Mouse (Mus musculus) embryonic facial prominence, embryonic 11.5 days (tissue): ENCODE measurements at regions not wholly inside any gene's neighbourhood (a gene's known extent, or its start where the extent isn't known, plus 50 kb on each side); places are given as distances from the start of the nearest gene placed in this dataset.
"Not testable (repeated sequence)": the region's sequence is repeated elsewhere in the genome, so short reads cannot be mapped to it uniquely, and the experiment has no call there.

ENCODE experiments used
- ATAC-seq: fragments of 200-750 bp; cut with Nextera tagmentation; replicated peaks from 2 replicates; pipeline ENCODE4 v1.8.0; 2017; ENCODE audit warnings: low read depth; ENCODE audit not compliant: insufficient number of reproducible peaks, low FRiP score, low TSS enrichment
- DNase-seq: peaks from one replicate; pipeline ENCODE4 v3.0.0-alpha.2; 2015; ENCODE audit warnings: low spot score
- H3K27ac ChIP-seq: fragments of 300-500 bp; sonication (generic); replicated peaks from 2 replicates; pipeline ENCODE4 v1.5.1; 2014; ENCODE audit warnings: mild to moderate bottlenecking, low read depth, low read length, control low read depth
- H3K27me3 ChIP-seq: fragments of 300-500 bp; sonication (generic); 2 replicates; pipeline ENCODE4 v1.6.1; 2014; ENCODE audit warnings: mild to moderate bottlenecking, low read length, moderate library complexity, mixed read lengths; ENCODE audit not compliant: control insufficient read depth, insufficient read depth
- H3K36me3 ChIP-seq: fragments of 300-500 bp; sonication (generic); replicated peaks from 2 replicates; pipeline ENCODE4 v1.6.1; 2014; ENCODE audit warnings: low read depth, mild to moderate bottlenecking, low read length, moderate library complexity, mixed read lengths; ENCODE audit not compliant: control insufficient read depth, insufficient read depth
- H3K4me1 ChIP-seq: fragments of 300-500 bp; sonication (generic); 2 replicates; pipeline ENCODE4 v1.6.1; 2014; ENCODE audit warnings: low read length, mixed read lengths; ENCODE audit not compliant: control insufficient read depth, insufficient read depth
- H3K4me2 ChIP-seq: fragments of 300-500 bp; sonication (generic); 2 replicates; pipeline ENCODE4 v1.6.1; 2014; ENCODE audit warnings: low read depth, mild to moderate bottlenecking, control low read depth, low read length, moderate library complexity
- H3K4me3 ChIP-seq: fragments of 300-500 bp; sonication (generic); 2 replicates; pipeline ENCODE4 v1.5.1; 2014; ENCODE audit warnings: low read depth, low read length, control low read depth
- H3K9ac ChIP-seq: fragments of 300-500 bp; sonication (generic); replicated peaks from 2 replicates; pipeline ENCODE4 v1.6.1; 2014; ENCODE audit warnings: mild to moderate bottlenecking, control low read depth, low read length
- H3K9me3 ChIP-seq: fragments of 300-500 bp; sonication (generic); replicated peaks from 2 replicates; pipeline ENCODE4 v1.6.1; 2016; ENCODE audit warnings: mild to moderate bottlenecking, low read length, inconsistent platforms, mixed read lengths; ENCODE audit not compliant: control insufficient read depth
- WGBS: fragments of 180-500 bp; shearing (Covaris S2); extraction: QIAGEN DNeasy Blood & Tissue Kit; methylation state at CpG from one replicate; pipeline ENCODE4 v1.1.7; 2014; 5-methylcytosine and 5-hydroxymethylcytosine counted together

GRCm38 (mm10) chr11:92228855-92229254 is 651.5 kb upstream of the Kif2b start:
- DNase-seq = no peak
- no peak overlapping the region for H3K27ac ChIP-seq

GRCm38 (mm10) chr11:92208980-92209548 is 631.7 kb upstream of the Kif2b start:
- H3K9me3 ChIP-seq = no peaks in the 10 kb centered on the region
- WGBS = 37% methylated on average over 1 of the region's 1 CpGs

More at GRCm38 (mm10) chr11:92228855-92229254, 651.5 kb upstream of the Kif2b start:
- Histone ChIP-seq H3K4me1 (no peaks in the 10 kb centered on the region), H3K4me3 (no peak overlapping the region), H3K9me3 (no peaks in the 10 kb centered on the region), H3K27me3 (no peaks in the 10 kb centered on the region), H3K9ac (no peak overlapping the region), H3K4me2 (no peak overlapping the region), H3K36me3 (no peaks in the 10 kb centered on the region)
- 42% methylated on average over 5 of the region's 5 CpGs for WGBS
- no peak for ATAC-seq

DNA sequence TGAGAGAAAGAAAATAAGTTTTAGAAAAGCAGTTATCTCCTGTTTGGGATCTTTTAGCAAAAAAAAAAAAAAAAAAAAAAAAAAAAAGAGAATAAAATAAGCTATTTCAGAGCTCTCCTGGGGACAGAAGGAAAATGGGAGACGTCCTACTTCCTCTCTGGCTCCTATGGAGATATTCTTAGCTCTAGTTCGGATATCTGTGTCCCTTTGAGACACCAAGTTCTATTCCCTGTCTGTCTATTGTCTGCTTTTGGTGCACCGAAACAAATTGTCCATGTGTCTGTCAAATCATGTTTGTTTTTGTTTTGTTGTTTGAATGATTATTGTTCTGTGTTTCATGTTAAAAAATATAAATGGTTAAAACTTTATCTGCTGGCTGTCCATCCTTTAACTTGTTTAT is 601.0 kb upstream of the Kif2b start:
- not testable (repeated sequence) for ATAC-seq, H3K27me3 ChIP-seq, H3K9ac ChIP-seq, DNase-seq, H3K4me3 ChIP-seq, H3K4me2 ChIP-seq, H3K27ac ChIP-seq, H3K4me1 ChIP-seq, H3K9me3 ChIP-seq, H3K36me3 ChIP-seq
- WGBS = 68% methylated on average over 3 of the region's 3 CpGs

More at GRCm38 (mm10) chr11:92208980-92209548, 631.7 kb upstream of the Kif2b start:
- Histone ChIP-seq H3K4me3 (no peak overlapping the region), H3K9ac (no peak overlapping the region), H3K36me3 (no peaks in the 10 kb centered on the region), H3K4me1 (no peaks in the 10 kb centered on the region), H3K27me3 (no peaks in the 10 kb centered on the region), H3K4me2 (no peak overlapping the region), H3K27ac (no peak overlapping the region)
- DNase-seq (no peak), ATAC-seq (no peak)

DNA sequence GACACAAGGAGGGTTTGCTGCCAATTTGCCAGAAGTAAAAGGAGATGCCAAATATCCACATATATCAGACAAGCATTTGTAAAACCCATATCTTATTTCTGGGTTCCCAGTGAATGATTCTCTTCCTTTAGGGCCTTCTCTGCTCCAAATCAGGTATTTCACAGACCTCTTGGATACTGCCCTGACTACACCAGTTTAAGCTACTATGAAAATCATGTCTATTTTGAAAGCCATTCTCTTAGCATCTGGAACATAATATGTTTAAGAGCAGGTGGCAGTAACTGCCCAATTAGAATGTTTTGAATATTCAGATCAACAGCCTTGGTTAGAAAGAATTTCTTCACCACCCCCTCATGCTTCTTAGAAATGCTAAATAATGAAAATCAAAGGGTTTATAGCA is 575.8 kb upstream of the Kif2b start:
- ATAC-seq (no peak), DNase-seq (no peak)
- H3K4me3 ChIP-seq = no peak overlapping the region
- H3K4me1 ChIP-seq = no peaks in the 10 kb centered on the region
- H3K36me3 ChIP-seq = no peaks in the 10 kb centered on the region
- no peaks in the 10 kb centered on the region for H3K9me3 ChIP-seq
- H3K4me2 ChIP-seq = no peak overlapping the region
- H3K27ac ChIP-seq = no peak overlapping the region
- no peak overlapping the region for H3K9ac ChIP-seq
- no peaks in the 10 kb centered on the region for H3K27me3 ChIP-seq

GRCm38 (mm10) chr11:92135677-92136076 is 558.3 kb upstream of the Kif2b start:
- Histone ChIP-seq H3K4me2 (no peak overlapping the region), H3K27ac (no peak overlapping the region), H3K9me3 (no peaks in the 10 kb centered on the region), H3K4me3 (no peak overlapping the region), H3K9ac (no peak overlapping the region), H3K36me3 (no peaks in the 10 kb centered on the region), H3K4me1 (no peaks in the 10 kb centered on the region), H3K27me3 (no peaks in the 10 kb centered on the region)
- ATAC-seq (no peak), DNase-seq (peak; percentile 13)
- 57% methylated on average over 1 of the region's 1 CpGs for WGBS

GRCm38 (mm10) chr11:92134891-92135590 is 557.7 kb upstream of the Kif2b start:
- whole genome bisulfite sequencing = 35% methylated on average over 3 of the region's 3 CpGs
- no peaks in the 10 kb centered on the region for H3K9me3 ChIP-seq
- DNase-seq = no peak
- no peak for ATAC-seq
- H3K4me2 ChIP-seq = no peak overlapping the region
- H3K4me3 ChIP-seq = no peak overlapping the region
- no peak overlapping the region for H3K9ac ChIP-seq
- H3K27me3 ChIP-seq = no peaks in the 10 kb centered on the region
- H3K27ac ChIP-seq = no peak overlapping the region
- no peaks in the 10 kb centered on the region for H3K36me3 ChIP-seq
- H3K4me1 ChIP-seq = no peaks in the 10 kb centered on the region

DNA sequence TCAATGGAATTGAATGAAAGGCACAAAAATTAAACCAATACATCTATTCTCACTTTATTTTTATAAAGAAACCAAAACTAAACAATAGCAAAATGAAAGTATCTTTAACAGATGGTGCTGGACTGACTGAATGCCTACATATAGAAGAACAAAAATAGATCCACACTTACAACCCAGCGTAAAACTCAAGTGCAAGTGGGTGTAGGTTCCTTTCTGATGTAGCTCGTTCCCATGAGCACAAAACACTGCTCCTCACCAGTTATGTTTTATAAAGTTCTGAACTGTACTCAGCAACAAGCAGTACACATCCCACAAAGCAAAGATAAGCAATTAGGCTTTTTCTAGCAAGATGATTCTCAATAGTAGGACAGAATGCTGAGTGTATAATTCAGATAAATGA is 507.4 kb upstream of the Kif2b start:
- H3K4me2 ChIP-seq = no peak overlapping the region
- no peak overlapping the region for H3K4me3 ChIP-seq
- no peaks in the 10 kb centered on the region for H3K27me3 ChIP-seq
- no peak overlapping the region for H3K27ac ChIP-seq
- no peak for ATAC-seq
- H3K9ac ChIP-seq = no peak overlapping the region
- no peaks in the 10 kb centered on the region for H3K36me3 ChIP-seq
- WGBS = 79% methylated on average over 2 of the region's 2 CpGs
- H3K4me1 ChIP-seq = no peaks in the 10 kb centered on the region
- no peaks in the 10 kb centered on the region for H3K9me3 ChIP-seq
- DNase-seq = no peak

- Histone ChIP-seq H3K4me2 (no peak overlapping the region), H3K36me3 (no peaks in the 10 kb centered on the region), H3K27me3 (no peaks in the 10 kb centered on the region), H3K9ac (no peak overlapping the region), H3K27ac (no peak overlapping the region), H3K4me3 (no peak overlapping the region), H3K4me1 (no peaks in the 10 kb centered on the region), H3K9me3 (no peaks in the 10 kb centered on the region)
- ATAC-seq = no peak
- 0% methylated on average over 2 of the region's 2 CpGs for WGBS
- DNase-seq = peak; percentile 17
Measured at GRCm38 (mm10) chr11:92041695-92042094, 464.3 kb upstream of the Kif2b start.
